Mouse (Mus musculus): ENCODE results near the gene Tspan11. TPM values are rescaled to one million over a fixed set of nuclear protein-coding genes. Genes with fewer than 3 reads are reported as not detected.

Tspan11 gene
- polyA plus RNA-seq, 1 experiment from 2014 or later, result 13.6 TPM

- ATAC-seq (ENCODE audit: insufficient number of reproducible peaks, low FRiP score, low TSS enrichment, low read depth), result peak; percentile 88
- peak; percentile 87 for DNase-seq (ENCODE audit: low spot score)
- H3K27ac ChIP-seq (replicated peaks; ENCODE audit: low read depth, low read length), result peak overlapping the region; percentile 90
- H3K27me3 ChIP-seq (ENCODE audit: control insufficient read depth, insufficient read depth, low read length), result no peaks in the 10 kb centered on the region
- WGBS, result 39% methylated on average over 12 of the region's 12 CpGs
- no peak overlapping the region for H3K4me3 ChIP-seq (ENCODE audit: low read depth, low read length)
- peaks cover 14% of the 10 kb centered on the region for H3K4me1 ChIP-seq (ENCODE audit: control insufficient read depth, insufficient read depth, low read length)
- no peaks in the 10 kb centered on the region for H3K9me3 ChIP-seq (ENCODE audit: control insufficient read depth, low read length)
- H3K36me3 ChIP-seq (ENCODE audit: control insufficient read depth, insufficient read depth, low read length), result no peaks in the 10 kb centered on the region
- no peak overlapping the region for H3K4me2 ChIP-seq (ENCODE audit: low read depth, severe bottlenecking)
- H3K9ac ChIP-seq (ENCODE audit: low read length), result no peak overlapping the region
Measured at GRCm38 (mm10) chr6:127870345-127871324, 16.8 kb upstream of the Tspan11 start.

- 90% methylated on average over 6 of the region's 6 CpGs for WGBS
- no peak overlapping the region for H3K4me2 ChIP-seq (ENCODE audit: low read depth, severe bottlenecking)
- DNase-seq (ENCODE audit: low spot score) (no peak), ATAC-seq (ENCODE audit: insufficient number of reproducible peaks, low FRiP score, low TSS enrichment, low read depth) (no peak)
- H3K27me3 ChIP-seq (ENCODE audit: control insufficient read depth, insufficient read depth, low read length), result no peaks in the 10 kb centered on the region
- peaks cover 22% of the 10 kb centered on the region for H3K4me1 ChIP-seq (ENCODE audit: control insufficient read depth, insufficient read depth, low read length)
- no peak overlapping the region for H3K9ac ChIP-seq (ENCODE audit: low read length)
- H3K9me3 ChIP-seq (ENCODE audit: control insufficient read depth, low read length), result no peaks in the 10 kb centered on the region
- H3K27ac ChIP-seq (replicated peaks; ENCODE audit: low read depth, low read length), result no peak overlapping the region; the same call in 1 of the 2 replicates
- no peak overlapping the region for H3K4me3 ChIP-seq (ENCODE audit: low read depth, low read length)
- no peaks in the 10 kb centered on the region for H3K36me3 ChIP-seq (ENCODE audit: control insufficient read depth, insufficient read depth, low read length)
Measured at GRCm38 (mm10) chr6:127871436-127871835, 16.0 kb upstream of the Tspan11 start.

- Histone ChIP-seq H3K9me3 (ENCODE audit: control insufficient read depth, low read length) (no peaks in the 10 kb centered on the region), H3K27me3 (ENCODE audit: control insufficient read depth, insufficient read depth, low read length) (no peaks in the 10 kb centered on the region), H3K4me2 (ENCODE audit: low read depth, severe bottlenecking) (no peak overlapping the region), H3K4me1 (ENCODE audit: control insufficient read depth, insufficient read depth, low read length) (peaks cover 27% of the 10 kb centered on the region), H3K9ac (ENCODE audit: low read length) (no peak overlapping the region), H3K4me3 (ENCODE audit: low read depth, low read length) (no peak overlapping the region), H3K27ac (replicated peaks; ENCODE audit: low read depth, low read length) (no peak overlapping the region), H3K36me3 (ENCODE audit: control insufficient read depth, insufficient read depth, low read length) (no peaks in the 10 kb centered on the region)
- 96% methylated on average over 8 of the region's 8 CpGs for WGBS
- no peak for DNase-seq (ENCODE audit: low spot score)
- ATAC-seq (ENCODE audit: insufficient number of reproducible peaks, low FRiP score, low TSS enrichment, low read depth), result no peak
Measured at GRCm38 (mm10) chr6:127872581-127872980, 14.8 kb upstream of the Tspan11 start.

- no peaks in the 10 kb centered on the region for H3K36me3 ChIP-seq (ENCODE audit: control insufficient read depth, insufficient read depth, low read length)
- DNase-seq (ENCODE audit: low spot score) (no peak), ATAC-seq (ENCODE audit: insufficient number of reproducible peaks, low FRiP score, low TSS enrichment, low read depth) (no peak; the same call in 1 of the 2 replicates)
- 0 out of 2 replicates have a peak overlapping the region, but pooled peaks have one; percentile 21 for H3K27ac ChIP-seq (replicated peaks; ENCODE audit: low read depth, low read length)
- no peak overlapping the region for H3K9ac ChIP-seq (ENCODE audit: low read length)
- no peaks in the 10 kb centered on the region for H3K27me3 ChIP-seq (ENCODE audit: control insufficient read depth, insufficient read depth, low read length)
- no peaks in the 10 kb centered on the region for H3K9me3 ChIP-seq (ENCODE audit: control insufficient read depth, low read length)
- H3K4me1 ChIP-seq (ENCODE audit: control insufficient read depth, insufficient read depth, low read length), result peaks cover 16% of the 10 kb centered on the region
- H3K4me3 ChIP-seq (ENCODE audit: low read depth, low read length), result no peak overlapping the region
- H3K4me2 ChIP-seq (ENCODE audit: low read depth, severe bottlenecking), result no peak overlapping the region
- WGBS, result 25% methylated on average over 11 of the region's 11 CpGs
Measured at GRCm38 (mm10) chr6:127875883-127876282, 11.5 kb upstream of the Tspan11 start.

DNA sequence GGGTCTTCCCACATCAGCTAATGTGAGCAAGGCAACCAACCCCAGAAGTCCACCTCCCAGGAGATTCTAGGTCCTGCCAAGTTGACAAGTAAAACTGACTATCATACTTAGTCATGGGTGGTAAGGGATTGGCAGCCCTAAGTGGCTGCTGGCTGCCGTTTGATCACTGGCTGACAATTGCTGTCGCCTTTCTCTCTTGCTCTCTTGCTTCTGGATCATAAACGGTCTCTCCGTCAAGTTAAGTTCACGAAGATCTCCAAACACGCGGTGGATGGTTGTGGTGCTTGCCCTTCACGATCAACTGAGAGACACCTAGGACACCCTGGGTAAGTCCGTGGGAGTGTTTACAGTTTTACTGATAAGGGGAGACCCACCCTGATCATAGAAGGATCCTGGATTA, 11.0 kb upstream of the Tspan11 start:
- Histone ChIP-seq H3K27ac (replicated peaks; ENCODE audit: low read depth, low read length) (peak overlapping the region; percentile 30; the same call in 1 of the 2 replicates), H3K36me3 (ENCODE audit: control insufficient read depth, insufficient read depth, low read length) (no peaks in the 10 kb centered on the region), H3K9me3 (ENCODE audit: control insufficient read depth, low read length) (no peaks in the 10 kb centered on the region), H3K4me2 (ENCODE audit: low read depth, severe bottlenecking) (no peak overlapping the region), H3K9ac (ENCODE audit: low read length) (no peak overlapping the region), H3K27me3 (ENCODE audit: control insufficient read depth, insufficient read depth, low read length) (no peaks in the 10 kb centered on the region), H3K4me3 (ENCODE audit: low read depth, low read length) (no peak overlapping the region), H3K4me1 (ENCODE audit: control insufficient read depth, insufficient read depth, low read length) (peaks cover 16% of the 10 kb centered on the region)
- WGBS, result 80% methylated on average over 9 of the region's 9 CpGs
- DNase-seq (ENCODE audit: low spot score) (no peak), ATAC-seq (ENCODE audit: insufficient number of reproducible peaks, low FRiP score, low TSS enrichment, low read depth) (no peak)

- no peak overlapping the region for H3K4me2 ChIP-seq (ENCODE audit: low read depth, severe bottlenecking)
- no peaks in the 10 kb centered on the region for H3K27me3 ChIP-seq (ENCODE audit: control insufficient read depth, insufficient read depth, low read length)
- 0 out of 2 replicates have a peak overlapping the region, but pooled peaks have one; percentile 36 for H3K27ac ChIP-seq (replicated peaks; ENCODE audit: low read depth, low read length)
- no peaks in the 10 kb centered on the region for H3K9me3 ChIP-seq (ENCODE audit: control insufficient read depth, low read length)
- H3K4me1 ChIP-seq (ENCODE audit: control insufficient read depth, insufficient read depth, low read length), result peaks cover 16% of the 10 kb centered on the region
- H3K9ac ChIP-seq (ENCODE audit: low read length), result no peak overlapping the region
- ATAC-seq (ENCODE audit: insufficient number of reproducible peaks, low FRiP score, low TSS enrichment, low read depth), result no peak
- 51% methylated on average over 12 of the region's 12 CpGs for WGBS
- H3K4me3 ChIP-seq (ENCODE audit: low read depth, low read length), result no peak overlapping the region
- H3K36me3 ChIP-seq (ENCODE audit: control insufficient read depth, insufficient read depth, low read length), result no peaks in the 10 kb centered on the region
- peak; percentile 46 for DNase-seq (ENCODE audit: low spot score)
Measured at GRCm38 (mm10) chr6:127877026-127877425, 10.4 kb upstream of the Tspan11 start.

GRCm38 (mm10) chr6:127879472-127879871, 7.9 kb upstream of the Tspan11 start:
- DNase-seq (ENCODE audit: low spot score), result no peak
- H3K4me2 ChIP-seq (ENCODE audit: low read depth, severe bottlenecking), result no peak overlapping the region
- WGBS, result 93% methylated on average over 6 of the region's 6 CpGs
- no peaks in the 10 kb centered on the region for H3K27me3 ChIP-seq (ENCODE audit: control insufficient read depth, insufficient read depth, low read length)
- H3K9me3 ChIP-seq (ENCODE audit: control insufficient read depth, low read length), result no peaks in the 10 kb centered on the region
- H3K9ac ChIP-seq (ENCODE audit: low read length), result no peak overlapping the region
- no peak for ATAC-seq (ENCODE audit: insufficient number of reproducible peaks, low FRiP score, low TSS enrichment, low read depth)
- no peaks in the 10 kb centered on the region for H3K36me3 ChIP-seq (ENCODE audit: control insufficient read depth, insufficient read depth, low read length)
- no peak overlapping the region for H3K4me3 ChIP-seq (ENCODE audit: low read depth, low read length)
- no peak overlapping the region for H3K27ac ChIP-seq (replicated peaks; ENCODE audit: low read depth, low read length)
- peaks cover 16% of the 10 kb centered on the region for H3K4me1 ChIP-seq (ENCODE audit: control insufficient read depth, insufficient read depth, low read length)

- Histone ChIP-seq H3K36me3 (ENCODE audit: control insufficient read depth, insufficient read depth, low read length) (no peaks in the 10 kb centered on the region), H3K4me2 (ENCODE audit: low read depth, severe bottlenecking) (peak overlapping the region; percentile 91), H3K4me1 (ENCODE audit: control insufficient read depth, insufficient read depth, low read length) (peaks cover 14% of the 10 kb centered on the region; the same call in 1 of the 2 replicates), H3K9ac (ENCODE audit: low read length) (peak overlapping the region; percentile 85; the same call in 1 of the 2 replicates), H3K4me3 (ENCODE audit: low read depth, low read length) (no peak overlapping the region), H3K27me3 (ENCODE audit: control insufficient read depth, insufficient read depth, low read length) (no peaks in the 10 kb centered on the region), H3K27ac (replicated peaks; ENCODE audit: low read depth, low read length) (no peak overlapping the region), H3K9me3 (ENCODE audit: control insufficient read depth, low read length) (no peaks in the 10 kb centered on the region; the same call in 1 of the 2 replicates)
- ATAC-seq (ENCODE audit: insufficient number of reproducible peaks, low FRiP score, low TSS enrichment, low read depth), result no peak
- no peak for DNase-seq (ENCODE audit: low spot score)
- 6% methylated on average over 7 of the region's 7 CpGs for WGBS
Measured at GRCm38 (mm10) chr6:127886916-127887315, 473 bp upstream of the Tspan11 start.
